In genomic region chr11:79591591-79591975, GRCm38 (mm10) we compare ENCODE assay signal across 8 mouse cellular contexts. TPM values are rescaled to one million over a fixed set of nuclear protein-coding genes. Genes with fewer than 3 reads are reported as not detected.
DNase-seq lines count a peak whose midpoint lies in the region; ATAC-seq lines count a peak whose summit lies in the region.

No protein-coding gene starts in this region.

- H3K4me2 ChIP-seq in hindbrain, embryonic 12.5 days (replicated peaks), result peak overlapping the region; percentile 74
- H3K4me2 ChIP-seq in midbrain, embryonic 11.5 days, result peak overlapping the region; percentile 85

- WGBS in hindbrain, embryonic 12.5 days, result 25% methylated on average over 5 of the region's 5 CpGs
- WGBS in midbrain, embryonic 11.5 days, result 18% methylated on average over 5 of the region's 5 CpGs

- H3K36me3 ChIP-seq in megakaryocyte, embryonic 14.5 days (replicated peaks; ENCODE audit: low read length), result no peaks in the 10 kb centered on the region
- H3K36me3 ChIP-seq in hindbrain, embryonic 12.5 days, result no peaks in the 10 kb centered on the region
- H3K36me3 ChIP-seq in midbrain, embryonic 11.5 days (ENCODE audit: control insufficient read depth, insufficient read depth, low read length), result no peaks in the 10 kb centered on the region

- peaks cover 18% of the 10 kb centered on the region for H3K4me1 ChIP-seq in megakaryocyte, embryonic 14.5 days
- H3K4me1 ChIP-seq in hindbrain, embryonic 12.5 days, result peaks cover 28% of the 10 kb centered on the region
- peaks cover 23% of the 10 kb centered on the region for H3K4me1 ChIP-seq in midbrain, embryonic 11.5 days (ENCODE audit: control insufficient read depth, insufficient read depth, low read length)

- H3K4me3 ChIP-seq in megakaryocyte, embryonic 14.5 days (replicated peaks), result peak overlapping the region; percentile 88
- H3K4me3 ChIP-seq in hindbrain, embryonic 12.5 days, result peak overlapping the region; percentile 67
- peak overlapping the region; percentile 76 for H3K4me3 ChIP-seq in midbrain, embryonic 11.5 days (ENCODE audit: low read depth, low read length)

- peaks cover 91% of the 10 kb centered on the region for H3K27me3 ChIP-seq in megakaryocyte, embryonic 14.5 days (replicated peaks)
- peaks cover 38% of the 10 kb centered on the region for H3K27me3 ChIP-seq in hindbrain, embryonic 12.5 days
- H3K27me3 ChIP-seq in midbrain, embryonic 11.5 days (ENCODE audit: control insufficient read depth, insufficient read depth, low read length), result peaks cover 6% of the 10 kb centered on the region; the same call in 1 of the 2 replicates

- peak overlapping the region; percentile 78; the same call in 1 of the 2 replicates for H3K27ac ChIP-seq in hindbrain, embryonic 12.5 days
- H3K27ac ChIP-seq in midbrain, embryonic 11.5 days (ENCODE audit: low read depth, low read length), result peak overlapping the region; percentile 42

- peak overlapping the region; percentile 82 for H3K9ac ChIP-seq in hindbrain, embryonic 12.5 days
- peak overlapping the region; percentile 89 for H3K9ac ChIP-seq in midbrain, embryonic 11.5 days (ENCODE audit: low read length)

- ATAC-seq in frontal cortex, adult (ENCODE audit: low TSS enrichment), result peak; percentile 41
- no peak for ATAC-seq in megakaryocyte, adult 5-6 weeks (ENCODE audit: poor library complexity, severe bottlenecking)
- ATAC-seq in hindbrain, embryonic 12.5 days (ENCODE audit: low FRiP score), result peak; percentile 44
- ATAC-seq in midbrain, embryonic 11.5 days (ENCODE audit: low FRiP score), result peak; percentile 20; the same call in 1 of the 2 replicates

- DNase-seq in frontal cortex, adult 2 months (ENCODE audit: extremely low spot score in 1 of 2, low spot score in 1 of 2), result no peak
- peak; percentile 94 for DNase-seq in midbrain, embryonic 11.5 days (ENCODE audit: low spot score, missing footprints)
- no peak for DNase-seq in T-cell, adult 2 months (ENCODE audit: low spot score)
- DNase-seq in ovary, postnatal 36 days (ENCODE audit: low spot score), result no peak

- no peaks in the 10 kb centered on the region for H3K9me3 ChIP-seq in megakaryocyte, embryonic 14.5 days
- no peaks in the 10 kb centered on the region for H3K9me3 ChIP-seq in hindbrain, embryonic 12.5 days (replicated peaks)
- H3K9me3 ChIP-seq in midbrain, embryonic 11.5 days (ENCODE audit: control insufficient read depth, low read length), result no peaks in the 10 kb centered on the region

RNA-seq across cellular contexts. Expression of gene Rab11fip4, which starts 0.6 kb away (rescaled TPM):
- polyA plus RNA-seq in frontal cortex, adult 2 months (2012; rRNA removed), result 128 and 133 TPM in 2 replicates
- polyA plus RNA-seq in megakaryocyte, embryonic 14.5 days (2012; ENCODE audit: insufficient read depth, low replicate concordance), result 0.03 TPM in 1 of 2 replicates, not detected in the other
- total RNA-seq in megakaryocyte, adult 5-6 weeks (2015), result 3.7 and 4.9 TPM in 2 replicates
- 13.3 and 17.8 TPM in 2 replicates for total RNA-seq in megakaryocyte, adult 5-6 weeks (2017)
- 28.3 and 28.5 TPM in 2 replicates for polyA plus RNA-seq in hindbrain, embryonic 12.5 days (2016; fragmentation: Nextera tagmentation; extraction: Ambion mirVana)
- polyA plus RNA-seq in midbrain, embryonic 11.5 days (2014; fragmentation: Nextera tagmentation; extraction: Ambion mirVana), result 13.5 and 14.1 TPM in 2 replicates

Comparison
In these comparisons a context has a peak if more than half of its experiments do, and no peak if none do; other contexts are left out.
1. RNA of gene Rab11fip4, which starts 0.6 kb away (polyA plus RNA-seq): 128 to 133 TPM in frontal cortex, adult 2 months, 28.3 to 28.5 TPM in hindbrain, embryonic 12.5 days and 13.5 to 14.1 TPM in midbrain, embryonic 11.5 days; 0.03 TPM in megakaryocyte, embryonic 14.5 days; every median in the first group is over 10 times any median in the second.
2. Peak in every context shown above with its lines, with median percentiles within 50 percentile points of each other: H3K4me3 ChIP-seq.